Mouse (Mus musculus): Measurements from ENCODE around the gene Trim50.
"Not testable (repeated sequence)": the region's sequence is repeated elsewhere in the genome, so short reads cannot be mapped to it uniquely, and the experiment has no call there.

Gene Trim50

DNA sequence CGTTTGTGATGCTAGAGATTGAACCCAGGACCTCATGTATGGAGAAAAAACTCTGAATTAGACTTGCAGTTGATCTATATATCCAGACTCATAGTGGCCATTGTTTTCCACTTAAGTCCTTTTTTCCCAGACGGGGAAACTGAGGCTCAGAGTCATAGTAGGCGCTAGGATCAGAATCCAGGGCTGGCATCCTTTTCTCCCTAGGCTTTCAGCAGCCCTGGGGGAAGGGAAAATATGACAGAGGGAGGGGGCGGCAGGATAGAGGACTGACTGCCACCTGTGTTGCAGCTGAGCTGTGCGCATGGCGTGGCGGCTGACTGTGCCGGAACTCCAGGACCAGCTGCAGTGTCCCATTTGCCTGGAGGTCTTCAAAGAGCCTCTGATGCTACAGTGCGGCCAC is at the start of gene Trim50:
Trim50 (plus strand) TSS at position 301 of the 400 bp plus-strand sequence.
- DNase-seq (ENCODE audit: low spot score): no peak

DNA sequence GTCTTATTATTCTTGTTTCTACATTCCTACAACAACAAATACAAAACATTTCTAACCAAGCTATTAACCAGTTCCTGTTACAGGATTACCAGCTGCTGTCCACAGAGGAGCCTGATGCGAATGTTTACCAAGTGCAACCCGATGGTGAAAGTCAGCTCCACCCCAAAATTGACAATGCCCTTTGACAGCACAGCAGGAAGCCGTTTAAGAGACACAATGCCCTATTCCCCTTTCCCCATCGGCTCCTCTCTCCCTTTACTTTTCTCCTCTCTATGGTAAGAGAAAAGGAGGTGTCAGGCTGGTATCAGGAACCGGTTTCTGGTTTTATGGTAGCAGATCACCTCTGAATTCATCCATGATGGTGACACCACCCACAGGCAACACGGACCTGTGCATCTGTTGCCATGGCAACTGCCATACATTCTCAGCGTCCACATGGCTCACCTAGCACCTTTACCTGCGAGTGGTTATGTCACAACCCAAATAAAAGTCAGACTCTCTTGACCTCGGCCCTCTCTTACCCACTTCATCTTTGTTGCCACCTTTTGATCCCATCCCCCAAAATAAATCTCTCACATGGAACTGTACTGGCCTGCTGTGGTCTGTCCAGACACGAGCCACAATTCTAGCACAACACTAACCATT is 46.7 kb upstream of the Trim50 start:
- no peak for DNase-seq (ENCODE audit: low spot score)

DNA sequence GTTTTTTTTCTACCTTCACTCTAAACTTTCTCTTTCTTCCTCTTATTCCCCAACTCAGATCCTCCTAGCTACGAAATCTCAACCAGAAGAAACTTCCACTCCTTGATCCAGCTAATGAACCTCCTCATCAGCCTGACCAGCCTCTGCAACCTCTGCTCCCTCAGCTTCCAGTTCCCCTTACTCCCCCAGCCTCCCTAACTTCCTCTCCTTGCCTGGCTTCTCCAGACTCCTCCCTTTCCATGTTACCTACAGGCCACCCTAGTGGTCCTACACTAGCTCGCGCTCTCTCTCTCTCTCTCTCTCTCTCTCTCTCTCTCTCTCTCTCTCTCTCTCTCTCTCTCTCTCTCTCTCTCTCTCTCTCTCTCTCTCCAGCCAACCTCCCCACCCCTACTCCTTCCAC is 36.9 kb upstream of the Trim50 start:
- no peak for DNase-seq (ENCODE audit: low spot score)

DNA sequence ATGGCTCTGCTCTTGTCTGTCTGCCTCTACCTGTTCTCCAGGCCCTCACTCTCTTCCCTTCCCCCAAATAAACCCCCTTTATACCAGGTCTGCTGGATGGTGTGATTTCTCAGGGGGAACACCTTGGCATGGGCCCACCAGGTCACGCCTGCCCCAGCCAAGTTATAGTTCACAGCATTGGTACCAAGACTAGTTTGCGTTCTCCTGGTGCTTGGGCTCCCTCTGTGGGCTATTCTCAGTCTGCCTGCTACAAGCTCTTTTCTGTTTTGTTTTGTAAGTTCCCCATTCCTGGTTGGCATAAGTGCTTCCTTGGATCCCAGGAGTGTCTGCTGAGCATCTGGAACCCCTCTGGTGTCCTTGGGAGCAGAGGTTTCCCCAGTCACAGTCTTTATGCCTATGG is 33.2 kb upstream of the Trim50 start:
- DNase-seq (ENCODE audit: low spot score): no peak

DNA sequence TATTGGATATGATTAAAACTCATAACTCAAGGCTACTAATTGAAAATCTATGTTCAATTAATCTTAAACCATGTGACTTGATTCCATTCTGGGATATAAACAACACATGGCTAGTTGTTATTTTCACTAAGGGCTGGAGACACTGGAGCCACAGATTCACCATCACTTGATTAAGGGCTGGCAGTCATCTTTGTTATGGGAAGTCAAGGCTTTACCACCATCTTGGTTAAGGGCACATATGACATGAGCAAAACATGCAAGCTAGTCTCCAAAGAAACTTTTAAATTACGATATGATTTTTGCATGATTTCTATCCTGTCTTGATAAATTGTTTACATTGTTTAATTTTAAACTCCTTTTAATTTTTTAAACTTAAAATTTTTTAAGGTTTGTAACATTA is 30.9 kb upstream of the Trim50 start:
- no peak for DNase-seq (ENCODE audit: low spot score)

DNA sequence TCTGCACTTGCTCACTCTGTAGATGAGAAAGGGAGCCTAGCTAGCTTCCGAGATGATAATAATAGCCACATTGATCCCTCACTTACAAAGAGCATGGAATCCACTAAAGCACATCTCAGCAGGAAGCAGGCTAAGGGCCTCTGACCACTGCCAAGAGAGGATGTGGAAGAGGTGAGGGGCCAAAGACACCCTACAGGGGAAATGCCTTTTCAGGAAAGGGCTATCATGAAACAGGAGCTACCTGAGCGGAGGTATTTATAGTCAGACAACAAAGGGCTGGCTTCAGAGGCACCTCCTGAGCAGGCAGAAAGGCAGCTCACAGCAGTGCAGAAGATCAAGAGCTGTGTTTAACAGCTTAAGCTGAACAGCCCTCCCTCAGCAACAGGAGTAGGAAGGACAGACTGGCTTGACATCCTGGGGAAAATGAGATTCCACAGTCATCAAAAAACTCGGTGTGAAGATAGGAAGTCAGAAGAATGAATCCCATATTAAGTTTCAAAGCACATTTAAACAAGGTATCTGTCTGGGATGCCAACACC is 26.9 kb upstream of the Trim50 start:
- DNase-seq (ENCODE audit: low spot score): no peak

DNA sequence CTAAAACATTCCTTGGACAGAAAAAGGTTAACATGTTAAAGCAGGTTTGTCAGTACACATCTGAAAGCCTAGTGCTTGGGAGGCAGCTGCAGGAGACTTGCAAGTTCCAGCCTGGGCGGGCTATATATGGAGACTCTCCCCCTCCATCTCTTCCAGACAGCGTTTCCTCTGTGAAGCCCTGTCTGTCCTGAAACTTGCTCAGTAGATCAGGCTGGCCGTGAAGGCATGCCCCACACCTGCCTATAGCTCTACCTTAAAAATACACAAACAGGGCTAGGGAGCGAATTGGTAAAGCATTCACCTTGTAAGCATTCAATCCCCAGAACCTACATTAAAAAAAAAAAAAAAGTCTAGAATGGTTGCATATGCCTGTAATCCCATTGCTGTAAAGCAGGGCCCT is 23.6 kb upstream of the Trim50 start:
- no peak for DNase-seq (ENCODE audit: low spot score)

DNA sequence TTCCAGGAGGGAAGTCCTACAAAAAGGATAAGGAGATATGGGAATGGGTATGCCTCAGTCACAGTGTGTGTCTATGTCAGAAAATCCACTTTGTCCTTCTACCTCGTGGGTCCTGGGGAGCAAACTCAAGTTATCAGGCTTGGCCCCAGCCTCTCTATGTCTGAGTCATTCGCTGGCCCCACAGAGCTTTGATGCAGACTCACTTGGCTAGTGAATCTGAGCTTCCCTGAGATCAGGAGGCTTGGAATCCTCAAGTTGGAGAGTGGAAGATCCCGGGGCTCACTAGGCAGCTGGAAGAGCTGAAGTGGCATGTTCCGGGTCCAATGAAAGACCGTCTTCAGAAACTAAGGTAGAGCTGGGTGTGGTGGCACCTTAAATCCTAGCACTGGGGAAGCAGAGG is 22.9 kb upstream of the Trim50 start:
- no peak for DNase-seq (ENCODE audit: low spot score)

DNA sequence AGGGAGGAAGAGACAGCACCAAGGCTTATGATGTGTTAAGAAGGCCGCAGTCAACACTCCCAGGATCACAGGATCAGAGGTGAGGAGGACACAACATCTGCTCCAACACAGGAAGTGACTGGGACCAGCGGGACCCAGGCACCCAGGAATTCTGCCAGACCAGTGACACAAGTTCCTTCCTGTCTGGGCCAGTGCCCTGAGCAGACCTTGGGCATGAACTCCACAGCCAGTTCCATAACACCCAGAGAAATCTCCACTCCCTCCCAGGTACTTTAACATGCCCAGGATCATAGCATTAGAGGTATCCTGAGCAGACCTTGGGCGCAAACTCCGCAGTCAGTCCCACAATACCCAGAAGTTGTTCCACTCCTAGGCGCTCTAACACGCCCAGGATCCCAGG is 21.9 kb upstream of the Trim50 start:
- DNase-seq (ENCODE audit: low spot score): no peak

DNA sequence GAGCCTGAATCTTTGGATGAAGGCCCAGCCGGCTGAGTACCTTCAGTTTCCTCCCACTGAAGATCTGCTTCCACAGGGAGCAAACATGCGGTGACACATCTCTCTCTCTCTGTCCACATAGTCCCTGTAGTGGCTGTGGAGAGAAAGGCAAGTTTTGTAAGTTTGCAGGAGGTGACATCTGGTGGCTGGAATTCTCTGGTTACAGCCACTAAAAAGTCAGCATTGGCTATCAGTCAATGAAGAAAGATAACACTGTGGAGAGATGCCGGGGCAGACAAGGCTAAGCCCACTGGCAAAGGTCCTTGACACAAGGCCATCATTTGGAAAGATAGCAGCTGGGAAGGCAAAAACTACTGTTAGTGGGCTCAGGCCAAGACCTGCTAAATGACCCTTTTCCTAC is 15.5 kb upstream of the Trim50 start:
- peak; percentile 57 for DNase-seq (ENCODE audit: low spot score)

DNA sequence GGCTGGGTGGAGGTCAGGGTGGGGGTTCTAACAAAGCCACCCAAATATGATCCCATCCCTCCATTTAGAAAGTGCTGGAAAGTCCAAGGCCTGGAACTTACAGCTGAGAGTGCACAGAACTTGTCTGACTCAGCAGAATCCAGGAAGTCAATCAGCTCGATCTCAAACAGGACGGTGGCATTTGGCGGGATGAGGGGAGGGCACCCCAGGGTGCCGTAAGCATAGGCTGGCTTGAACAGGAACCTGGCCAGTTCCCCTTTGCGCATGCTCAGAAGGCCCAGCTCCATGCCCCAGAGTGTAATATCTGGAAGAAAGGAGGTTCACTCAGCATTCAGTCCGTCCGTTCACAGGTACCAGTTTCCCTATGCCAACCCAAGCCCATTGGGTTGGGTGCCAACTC is 7.1 kb upstream of the Trim50 start:
- DNase-seq (ENCODE audit: low spot score): no peak

DNA sequence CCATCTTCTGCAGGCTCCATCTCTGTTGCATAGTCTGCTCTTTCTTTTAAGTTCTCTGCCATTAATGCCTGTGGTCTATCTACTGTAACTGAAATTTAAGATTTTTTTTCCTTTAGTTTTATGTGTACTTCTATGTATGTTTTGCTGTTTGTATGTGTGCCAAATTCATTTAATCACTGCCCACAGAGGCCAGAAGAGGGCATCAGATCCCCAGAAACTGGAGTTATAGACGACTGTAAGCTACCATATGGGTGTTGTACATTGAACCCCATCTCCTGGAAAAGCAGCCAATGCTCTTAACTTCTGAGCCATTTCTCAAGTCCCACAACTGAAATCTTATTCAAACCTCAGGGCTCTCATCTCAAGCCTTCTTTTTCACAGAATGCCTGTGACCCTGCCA is 6.7 kb upstream of the Trim50 start:
- DNase-seq (ENCODE audit: low spot score): no peak

DNA sequence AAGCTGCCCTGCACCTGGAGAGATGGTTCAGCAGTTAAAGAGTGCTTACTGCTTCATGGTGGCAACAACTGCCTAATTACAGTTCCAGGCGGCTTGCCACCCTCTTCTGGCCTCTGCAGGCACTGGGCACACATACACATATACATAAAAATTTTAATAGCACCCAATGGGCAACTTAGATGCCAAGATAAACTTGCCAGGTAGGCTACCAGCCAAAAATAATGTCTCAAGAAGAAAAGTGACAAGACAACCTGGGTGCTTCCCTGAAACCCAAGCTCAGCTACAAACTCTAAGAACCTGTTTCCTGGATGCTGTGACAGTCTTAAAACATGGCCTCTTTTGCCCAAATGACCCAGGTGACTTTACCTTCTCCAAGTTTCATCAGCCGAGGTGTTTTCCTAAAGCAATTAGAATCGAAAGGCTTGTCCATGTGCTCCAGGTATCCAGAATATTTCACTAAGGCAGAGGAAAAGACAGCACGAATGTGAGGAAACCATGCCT is 5.5 kb upstream of the Trim50 start:
- DNase-seq (ENCODE audit: low spot score): no peak

DNA sequence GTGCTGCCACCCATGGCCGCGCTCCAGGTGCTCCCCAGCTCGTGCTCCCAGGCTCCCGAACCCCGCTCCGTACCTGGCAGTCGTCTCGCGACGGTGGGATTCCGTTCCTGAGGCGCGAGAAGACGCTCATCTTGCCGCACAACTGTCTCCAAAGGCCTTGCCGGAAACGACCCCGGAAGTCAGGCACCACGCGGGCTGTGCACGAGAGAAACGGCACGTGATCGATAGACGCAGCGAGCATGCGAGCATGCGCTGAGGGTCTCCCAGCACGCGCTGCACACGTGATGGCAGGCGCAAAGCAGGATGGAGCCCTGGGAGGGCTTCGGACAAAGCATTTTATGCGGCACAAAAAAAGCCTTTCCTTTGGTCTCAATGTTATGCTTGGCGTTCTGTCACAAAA is 3.2 kb upstream of the Trim50 start, which contains the start of gene Fkbp6:
Fkbp6 (minus strand) TSS at position 183 of the 400 bp plus-strand sequence.
- DNase-seq (ENCODE audit: low spot score): no peak

DNA sequence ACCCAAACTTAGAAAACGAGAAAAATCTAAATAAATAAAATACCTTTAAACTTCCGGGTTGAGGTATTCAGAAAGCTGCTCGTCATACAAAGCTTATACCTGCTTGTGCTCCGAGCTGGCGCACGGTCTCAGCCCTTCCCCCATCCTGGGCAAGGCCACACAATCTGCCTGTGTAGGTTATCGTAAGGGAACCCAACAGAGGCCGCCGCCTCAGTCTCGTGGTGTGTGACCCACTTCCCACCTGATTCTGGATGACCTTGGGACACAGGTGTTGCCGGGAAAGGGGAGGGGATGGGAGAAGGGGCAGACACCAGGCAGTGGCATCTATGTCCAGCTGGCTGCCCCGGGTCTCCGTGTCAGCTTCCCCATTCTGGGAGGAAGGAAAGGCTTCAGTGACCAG is 1.5 kb upstream of the Trim50 start:
- no peak for DNase-seq (ENCODE audit: low spot score)

DNA sequence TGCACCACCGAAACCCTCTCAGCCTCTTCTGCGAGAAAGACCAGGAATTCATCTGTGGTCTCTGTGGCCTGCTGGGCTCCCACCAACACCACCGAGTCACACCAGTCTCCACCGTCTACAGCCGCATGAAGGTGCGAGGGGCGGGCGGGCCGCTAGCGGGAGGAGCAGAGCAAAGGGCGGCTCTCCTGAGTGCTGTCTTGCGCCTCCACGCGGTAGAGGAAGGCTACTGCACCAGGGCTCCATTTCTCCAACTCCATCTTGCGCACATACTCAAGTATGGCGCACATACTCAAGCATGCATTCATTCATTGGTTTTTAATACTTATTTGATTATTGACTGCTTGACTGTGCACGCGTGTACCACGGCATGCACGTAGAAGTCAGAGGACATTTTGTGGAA is 469 bp downstream of the Trim50 start:
- no peak for DNase-seq (ENCODE audit: low spot score)

DNA sequence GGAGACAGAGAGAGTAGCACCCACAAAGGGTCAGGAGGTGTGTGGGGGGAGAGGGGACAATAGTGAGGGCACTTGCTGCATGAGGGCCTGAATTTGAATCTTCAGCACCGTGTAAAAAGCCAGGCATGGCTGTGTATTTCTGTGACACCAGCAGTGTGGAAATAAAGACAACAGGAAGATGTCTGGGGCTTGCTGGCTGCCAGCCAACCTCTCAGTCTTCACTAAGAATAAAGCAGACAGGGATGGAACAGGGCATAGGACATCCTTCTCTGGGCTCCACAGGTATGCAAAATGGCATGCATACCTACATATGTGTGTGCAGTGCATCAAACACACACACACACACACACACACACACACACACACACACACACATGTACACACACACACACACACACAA is 3.0 kb downstream of the Trim50 start:
- no peak for DNase-seq (ENCODE audit: low spot score)

DNA sequence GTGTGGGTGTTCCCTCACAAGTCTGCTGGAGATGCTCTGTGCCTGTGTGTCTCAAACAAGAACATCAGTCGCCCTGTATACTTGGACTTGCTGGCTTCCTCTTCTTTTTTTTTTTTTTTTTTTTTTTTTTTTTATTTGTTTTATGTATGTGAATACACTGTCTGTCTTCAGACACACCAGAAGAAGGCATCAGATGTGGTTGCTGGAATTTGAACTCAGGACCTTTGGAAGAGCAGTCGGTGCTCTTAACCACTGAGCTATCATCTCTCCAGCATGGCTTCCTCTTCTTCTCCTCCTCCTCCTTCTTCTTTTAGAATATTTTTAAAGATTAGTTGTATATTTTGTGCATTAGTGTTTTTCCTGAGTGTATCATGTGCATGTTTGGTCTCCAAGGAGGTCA is 4.5 kb downstream of the Trim50 start:
- DNase-seq (ENCODE audit: low spot score): peak; percentile 40

DNA sequence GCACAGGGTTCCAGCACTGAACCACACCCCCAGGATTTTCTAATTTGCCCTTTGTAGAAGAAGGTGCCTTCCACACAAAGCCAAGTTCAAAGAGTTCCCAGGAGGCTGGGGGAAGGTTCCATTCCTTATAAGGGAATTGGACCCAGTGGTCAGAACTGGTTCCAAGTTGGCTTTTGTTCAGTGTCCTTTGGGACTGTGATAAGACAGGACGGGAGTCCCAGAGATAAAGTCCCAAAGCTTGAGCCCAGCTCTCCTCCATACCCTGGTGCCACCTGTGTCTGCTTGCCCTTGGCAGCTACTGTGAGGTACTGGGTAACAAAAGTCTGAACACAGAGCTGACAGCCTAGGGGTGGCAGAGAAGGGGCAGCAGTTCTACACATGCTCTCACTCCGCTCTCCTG is 6.7 kb downstream of the Trim50 start:
- peak; percentile 40 for DNase-seq (ENCODE audit: low spot score)

DNA sequence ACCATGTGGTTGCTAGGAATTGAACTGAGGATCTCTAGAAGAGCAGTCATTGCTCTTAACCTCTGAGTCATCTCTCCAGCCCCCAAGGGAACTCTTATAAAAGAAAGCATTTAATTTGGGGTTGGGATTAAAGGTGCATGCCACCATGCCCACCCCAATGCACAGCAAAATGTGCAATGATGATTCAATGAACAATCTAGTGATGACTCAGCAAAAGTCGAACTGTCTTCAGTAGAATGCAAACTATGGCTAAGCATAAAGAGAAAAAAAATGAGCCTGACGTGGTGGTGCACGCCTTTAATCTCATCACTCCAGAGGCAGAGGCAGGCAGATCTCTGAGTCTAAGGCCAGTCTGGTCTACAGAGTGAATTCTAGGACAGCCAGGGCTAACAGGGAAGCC is 9.5 kb downstream of the Trim50 start:
- no peak for DNase-seq (ENCODE audit: low spot score)

DNA sequence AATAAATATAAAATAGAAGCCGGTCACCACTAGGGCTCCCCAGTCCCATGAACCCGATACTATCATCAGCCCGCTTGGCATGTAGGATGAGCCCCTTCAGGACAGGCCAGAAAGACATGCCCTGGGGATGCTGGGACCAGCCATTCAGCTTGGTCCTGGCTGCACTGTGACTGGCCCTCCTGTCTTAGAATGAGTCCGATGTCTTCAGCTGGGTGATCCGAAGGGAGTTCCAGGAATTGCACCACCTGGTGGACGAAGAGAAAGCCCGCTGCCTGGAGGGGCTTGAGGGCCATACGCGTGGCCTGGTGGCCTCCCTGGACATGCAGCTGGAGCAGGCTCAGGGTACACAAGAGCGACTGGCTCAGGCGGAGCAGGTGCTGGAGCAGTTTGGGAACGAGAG is 10.4 kb downstream of the Trim50 start:
- DNase-seq (ENCODE audit: low spot score): no peak

DNA sequence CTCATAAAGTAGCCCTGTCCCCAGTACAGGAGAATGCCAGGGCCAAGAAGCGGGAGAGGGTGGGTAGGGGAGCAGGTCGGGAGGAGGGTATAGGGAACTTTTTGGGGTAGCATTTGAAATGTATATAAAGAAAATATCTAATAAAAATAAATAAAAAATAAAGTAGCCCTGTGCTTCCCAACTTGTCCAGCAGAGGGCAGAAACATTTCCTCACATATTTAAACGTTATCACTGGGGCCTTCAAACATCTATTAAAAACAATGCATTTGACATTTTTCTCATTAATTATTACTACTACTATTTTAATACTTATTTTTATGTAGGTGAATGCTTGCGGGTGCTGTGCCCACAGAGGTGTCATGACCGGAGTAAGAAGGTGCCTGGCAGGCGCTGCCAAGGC is 14.7 kb downstream of the Trim50 start:
- DNase-seq (ENCODE audit: low spot score): no peak

DNA sequence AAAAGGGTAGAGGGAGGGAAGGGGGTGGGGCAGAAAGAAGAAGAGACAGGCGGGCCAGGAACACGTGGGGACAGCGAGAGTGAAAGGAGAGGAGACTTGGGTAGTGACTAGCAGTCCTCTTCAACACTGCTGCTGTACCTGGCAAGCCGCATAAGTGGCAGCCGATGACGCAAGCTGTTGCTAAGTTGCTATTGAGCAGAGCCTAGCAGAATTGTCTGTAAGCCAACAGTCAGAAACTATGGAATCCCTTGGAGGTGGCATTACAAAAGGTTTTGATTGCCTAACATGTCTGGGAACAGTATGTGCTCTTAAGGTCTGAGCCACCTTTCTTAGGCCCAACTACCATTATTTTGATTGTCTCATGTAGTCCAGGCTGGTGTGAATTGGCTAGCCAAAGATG is 15.2 kb downstream of the Trim50 start:
- no peak for DNase-seq (ENCODE audit: low spot score)

DNA sequence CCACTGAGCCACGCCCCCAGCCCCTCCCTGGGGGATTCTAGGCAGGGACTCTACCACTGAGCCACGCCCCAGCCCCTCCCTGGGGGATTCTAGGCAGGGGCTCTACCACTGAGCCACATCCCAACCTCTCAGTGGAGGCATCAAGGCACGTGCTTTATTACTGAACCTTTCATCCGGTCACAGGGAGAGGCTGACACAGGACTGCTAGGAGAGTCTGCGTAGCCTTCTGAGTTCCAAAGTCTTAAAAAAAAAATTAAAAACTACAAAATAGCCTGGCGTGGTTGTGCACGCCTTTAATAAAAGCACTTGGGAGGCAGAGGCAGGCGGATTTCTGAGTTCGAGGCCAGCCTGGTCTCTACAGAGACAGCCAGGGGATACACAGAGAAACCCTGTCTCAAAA is 16.1 kb downstream of the Trim50 start:
- DNase-seq (ENCODE audit: low spot score): not testable (repeated sequence)
